Mouse (Mus musculus): ENCODE measurements around the gene Wwox. TPM values are rescaled to one million over a fixed set of nuclear protein-coding genes. Genes with fewer than 3 reads are reported as not detected.

Gene Wwox
- polyA plus RNA-seq, 1 experiment from 2014 or later, result 13.8 TPM

DNA sequence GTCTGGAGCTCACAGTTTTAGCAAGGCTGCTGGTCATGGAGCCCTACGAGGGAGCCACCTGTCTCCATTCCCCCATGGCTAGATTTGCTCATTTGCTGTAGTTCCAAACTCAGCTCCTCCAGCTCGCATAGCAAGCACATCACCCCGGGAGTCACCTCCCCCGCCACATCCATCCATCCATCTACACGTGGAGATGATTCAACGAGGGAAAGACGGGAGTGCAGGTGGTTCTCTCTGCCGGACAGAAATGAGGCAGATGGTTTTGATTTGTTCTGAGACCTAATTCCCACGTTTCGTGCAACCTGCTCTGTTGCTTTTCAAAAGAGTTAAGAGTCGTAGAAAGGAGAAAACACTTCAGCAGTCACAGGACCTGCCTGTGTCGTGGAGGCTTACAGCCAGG, 920.2 kb downstream of the Wwox start:
- WGBS, result 61% methylated on average over 12 of the region's 12 CpGs
- Histone ChIP-seq H3K4me1 (replicated peaks; ENCODE audit: control insufficient read depth, insufficient read depth, low read length) (no peaks in the 10 kb centered on the region; the same call in 1 of the 2 replicates), H3K27ac (ENCODE audit: low read depth, low read length) (no peak overlapping the region), H3K4me3 (ENCODE audit: low read depth, low read length) (no peak overlapping the region), H3K4me2 (ENCODE audit: low read depth, low read length, severe bottlenecking) (no peak overlapping the region), H3K27me3 (ENCODE audit: control insufficient read depth, insufficient read depth, low read length) (no peaks in the 10 kb centered on the region), H3K36me3 (ENCODE audit: control insufficient read depth, insufficient read depth, low read length) (no peaks in the 10 kb centered on the region), H3K9ac (ENCODE audit: low read length) (no peak overlapping the region), H3K9me3 (ENCODE audit: control insufficient read depth, low read length) (no peaks in the 10 kb centered on the region; the same call in 1 of the 2 replicates)
- DNase-seq (ENCODE audit: low spot score), result no peak
- no peak for ATAC-seq (replicated peaks; ENCODE audit: low FRiP score)

DNA sequence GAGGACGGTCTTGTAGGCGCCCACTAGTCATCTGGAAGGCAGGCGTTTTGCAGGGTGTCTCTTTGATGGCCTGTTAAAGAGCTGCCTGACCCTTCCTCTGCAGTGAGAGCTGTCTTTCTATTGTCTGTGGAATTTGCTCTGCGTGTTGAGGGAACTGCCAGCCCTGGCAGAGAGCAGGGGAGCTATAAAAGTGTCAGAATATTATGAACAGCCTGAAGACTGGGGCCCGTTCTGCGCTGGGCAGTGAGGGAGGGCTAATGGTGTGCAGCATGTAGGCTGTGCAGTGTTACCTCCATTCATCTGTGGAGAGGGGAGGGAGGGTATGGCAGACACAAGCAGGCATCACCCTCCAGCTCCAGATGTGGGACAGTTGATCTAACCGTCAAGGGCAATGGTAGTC, 923.1 kb downstream of the Wwox start:
- 72% methylated on average over 7 of the region's 7 CpGs for WGBS
- no peak overlapping the region for H3K27ac ChIP-seq (ENCODE audit: low read depth, low read length)
- no peak overlapping the region for H3K4me3 ChIP-seq (ENCODE audit: low read depth, low read length)
- H3K4me1 ChIP-seq (replicated peaks; ENCODE audit: control insufficient read depth, insufficient read depth, low read length), result no peaks in the 10 kb centered on the region; the same call in 1 of the 2 replicates
- H3K36me3 ChIP-seq (ENCODE audit: control insufficient read depth, insufficient read depth, low read length), result no peaks in the 10 kb centered on the region
- no peaks in the 10 kb centered on the region for H3K9me3 ChIP-seq (ENCODE audit: control insufficient read depth, low read length)
- no peaks in the 10 kb centered on the region for H3K27me3 ChIP-seq (ENCODE audit: control insufficient read depth, insufficient read depth, low read length)
- H3K9ac ChIP-seq (ENCODE audit: low read length), result no peak overlapping the region
- ATAC-seq (replicated peaks; ENCODE audit: low FRiP score) (no peak), DNase-seq (ENCODE audit: low spot score) (no peak)
- H3K4me2 ChIP-seq (ENCODE audit: low read depth, low read length, severe bottlenecking), result no peak overlapping the region

DNA sequence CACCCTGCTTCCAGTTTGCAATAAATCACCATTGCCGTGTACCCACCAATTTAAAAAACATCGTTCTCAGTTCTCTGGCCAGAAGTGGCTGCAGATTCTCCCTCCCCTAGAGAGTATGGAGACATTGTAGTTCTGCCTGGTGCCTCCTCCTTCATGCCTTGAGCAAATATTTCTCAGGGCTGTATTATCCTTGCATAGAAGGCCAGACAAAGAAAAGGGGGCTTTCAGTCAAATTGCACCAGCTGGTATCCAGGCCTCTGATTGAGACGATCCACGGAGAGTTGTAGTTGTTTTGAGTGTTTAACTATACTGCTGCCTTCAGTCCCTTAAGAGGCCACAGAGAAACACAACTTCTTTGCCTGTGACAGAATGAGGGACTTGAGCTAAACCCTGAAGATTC, 935.5 kb downstream of the Wwox start:
- no peak overlapping the region for H3K27ac ChIP-seq (ENCODE audit: low read depth, low read length)
- H3K27me3 ChIP-seq (ENCODE audit: control insufficient read depth, insufficient read depth, low read length), result no peaks in the 10 kb centered on the region
- H3K9ac ChIP-seq (ENCODE audit: low read length), result no peak overlapping the region
- H3K4me3 ChIP-seq (ENCODE audit: low read depth, low read length), result no peak overlapping the region
- H3K9me3 ChIP-seq (ENCODE audit: control insufficient read depth, low read length), result no peaks in the 10 kb centered on the region
- 52% methylated on average over 4 of the region's 4 CpGs for WGBS
- no peaks in the 10 kb centered on the region for H3K36me3 ChIP-seq (ENCODE audit: control insufficient read depth, insufficient read depth, low read length)
- no peak for ATAC-seq (replicated peaks; ENCODE audit: low FRiP score)
- no peak for DNase-seq (ENCODE audit: low spot score)
- H3K4me1 ChIP-seq (replicated peaks; ENCODE audit: control insufficient read depth, insufficient read depth, low read length), result peaks cover 2% of the 10 kb centered on the region; the same call in 1 of the 2 replicates
- H3K4me2 ChIP-seq (ENCODE audit: low read depth, low read length, severe bottlenecking), result no peak overlapping the region

DNA sequence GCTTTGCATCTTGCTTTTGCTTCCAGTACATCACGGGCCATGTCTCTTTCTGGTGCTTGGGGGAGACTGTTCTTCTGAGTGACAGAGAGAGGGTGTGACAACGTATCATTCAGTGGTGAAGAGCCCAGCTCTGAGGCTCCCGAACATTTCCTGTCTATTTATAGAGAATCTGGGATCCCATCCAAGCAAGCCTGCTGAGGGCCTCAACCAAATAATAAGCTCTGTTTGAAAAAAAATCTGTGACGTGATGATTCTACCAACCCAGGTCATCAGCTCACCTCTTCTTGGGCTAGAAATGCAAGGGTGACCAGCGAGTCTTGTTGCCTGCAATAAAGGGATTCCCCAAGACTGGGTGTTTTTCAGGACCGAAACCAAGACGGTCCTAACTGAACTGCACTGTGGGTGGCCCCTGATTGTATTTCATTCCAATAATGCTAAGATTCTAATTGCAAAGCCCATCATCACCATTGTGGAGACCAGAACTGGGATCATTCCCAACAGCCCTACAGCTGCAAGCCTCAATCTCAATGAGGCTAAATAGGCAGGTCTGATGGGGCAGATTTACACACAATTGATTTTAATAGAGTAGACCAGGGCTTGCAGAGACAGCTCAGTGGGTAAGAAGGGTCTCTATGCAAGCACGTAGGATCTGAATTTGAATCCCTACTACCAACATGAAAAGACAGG, 936.0 kb downstream of the Wwox start:
- no peaks in the 10 kb centered on the region for H3K36me3 ChIP-seq (ENCODE audit: control insufficient read depth, insufficient read depth, low read length)
- no peak overlapping the region for H3K4me3 ChIP-seq (ENCODE audit: low read depth, low read length)
- ATAC-seq (replicated peaks; ENCODE audit: low FRiP score) (no peak), DNase-seq (ENCODE audit: low spot score) (no peak)
- no peak overlapping the region for H3K9ac ChIP-seq (ENCODE audit: low read length)
- no peak overlapping the region for H3K4me2 ChIP-seq (ENCODE audit: low read depth, low read length, severe bottlenecking)
- H3K27me3 ChIP-seq (ENCODE audit: control insufficient read depth, insufficient read depth, low read length), result no peaks in the 10 kb centered on the region
- H3K27ac ChIP-seq (ENCODE audit: low read depth, low read length), result no peak overlapping the region
- H3K4me1 ChIP-seq (replicated peaks; ENCODE audit: control insufficient read depth, insufficient read depth, low read length), result peaks cover 2% of the 10 kb centered on the region; the same call in 1 of the 2 replicates
- no peaks in the 10 kb centered on the region for H3K9me3 ChIP-seq (ENCODE audit: control insufficient read depth, low read length)
- 75% methylated on average over 8 of the region's 8 CpGs for WGBS

DNA sequence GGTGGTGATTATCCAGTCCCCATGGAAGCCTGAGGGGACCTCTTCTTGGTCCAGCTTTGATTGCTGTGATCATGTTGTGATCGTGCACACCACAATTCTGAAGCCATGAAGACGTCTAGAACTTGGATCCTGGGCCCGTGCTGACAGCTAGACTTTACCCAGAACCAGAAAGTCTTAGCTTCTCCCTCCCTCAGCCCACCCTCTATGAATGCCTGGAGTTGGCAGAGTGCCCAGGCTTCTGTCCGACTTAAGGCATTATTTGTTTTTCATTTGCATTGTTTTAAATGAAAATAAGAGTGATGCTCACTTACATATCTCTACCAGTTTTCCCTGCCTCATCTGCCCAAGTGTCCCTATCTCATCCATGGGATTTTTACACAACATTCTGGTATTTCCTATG, 937.9 kb downstream of the Wwox start:
- Histone ChIP-seq H3K4me3 (ENCODE audit: low read depth, low read length) (no peak overlapping the region), H3K27me3 (ENCODE audit: control insufficient read depth, insufficient read depth, low read length) (no peaks in the 10 kb centered on the region), H3K27ac (ENCODE audit: low read depth, low read length) (no peak overlapping the region), H3K9ac (ENCODE audit: low read length) (no peak overlapping the region), H3K36me3 (ENCODE audit: control insufficient read depth, insufficient read depth, low read length) (no peaks in the 10 kb centered on the region), H3K4me1 (replicated peaks; ENCODE audit: control insufficient read depth, insufficient read depth, low read length) (peaks cover 2% of the 10 kb centered on the region; the same call in 1 of the 2 replicates), H3K4me2 (ENCODE audit: low read depth, low read length, severe bottlenecking) (no peak overlapping the region), H3K9me3 (ENCODE audit: control insufficient read depth, low read length) (no peaks in the 10 kb centered on the region)
- ATAC-seq (replicated peaks; ENCODE audit: low FRiP score), result no peak
- DNase-seq (ENCODE audit: low spot score), result no peak
- 74% methylated on average over 4 of the region's 4 CpGs for WGBS

DNA sequence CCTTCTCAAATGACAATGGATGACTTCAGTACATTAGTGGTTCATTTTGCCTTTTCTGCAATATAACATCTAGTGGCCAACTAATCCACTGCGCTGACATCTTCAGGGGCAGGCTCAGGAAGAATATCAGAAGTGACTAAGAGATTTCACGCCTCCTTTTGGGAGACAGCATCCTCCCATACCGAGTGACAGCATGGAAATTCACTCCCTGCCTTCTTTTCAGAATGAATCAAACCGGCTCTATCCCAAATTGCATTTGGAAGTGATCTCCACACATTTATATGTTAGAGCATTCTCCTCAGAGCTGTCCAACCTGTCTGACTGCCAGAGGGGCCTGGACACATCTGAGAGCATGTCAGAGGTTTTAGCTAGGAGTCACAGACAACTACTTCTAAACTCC, 940.6 kb downstream of the Wwox start:
- peaks cover 2% of the 10 kb centered on the region; the same call in 1 of the 2 replicates for H3K4me1 ChIP-seq (replicated peaks; ENCODE audit: control insufficient read depth, insufficient read depth, low read length)
- H3K27ac ChIP-seq (ENCODE audit: low read depth, low read length), result no peak overlapping the region
- no peak overlapping the region for H3K4me3 ChIP-seq (ENCODE audit: low read depth, low read length)
- H3K9ac ChIP-seq (ENCODE audit: low read length), result no peak overlapping the region
- ATAC-seq (replicated peaks; ENCODE audit: low FRiP score) (no peak), DNase-seq (ENCODE audit: low spot score) (no peak)
- H3K9me3 ChIP-seq (ENCODE audit: control insufficient read depth, low read length), result no peaks in the 10 kb centered on the region
- no peaks in the 10 kb centered on the region for H3K27me3 ChIP-seq (ENCODE audit: control insufficient read depth, insufficient read depth, low read length)
- H3K4me2 ChIP-seq (ENCODE audit: low read depth, low read length, severe bottlenecking), result no peak overlapping the region
- no peaks in the 10 kb centered on the region for H3K36me3 ChIP-seq (ENCODE audit: control insufficient read depth, insufficient read depth, low read length)
- WGBS, result 79% methylated on average over 4 of the region's 4 CpGs

DNA sequence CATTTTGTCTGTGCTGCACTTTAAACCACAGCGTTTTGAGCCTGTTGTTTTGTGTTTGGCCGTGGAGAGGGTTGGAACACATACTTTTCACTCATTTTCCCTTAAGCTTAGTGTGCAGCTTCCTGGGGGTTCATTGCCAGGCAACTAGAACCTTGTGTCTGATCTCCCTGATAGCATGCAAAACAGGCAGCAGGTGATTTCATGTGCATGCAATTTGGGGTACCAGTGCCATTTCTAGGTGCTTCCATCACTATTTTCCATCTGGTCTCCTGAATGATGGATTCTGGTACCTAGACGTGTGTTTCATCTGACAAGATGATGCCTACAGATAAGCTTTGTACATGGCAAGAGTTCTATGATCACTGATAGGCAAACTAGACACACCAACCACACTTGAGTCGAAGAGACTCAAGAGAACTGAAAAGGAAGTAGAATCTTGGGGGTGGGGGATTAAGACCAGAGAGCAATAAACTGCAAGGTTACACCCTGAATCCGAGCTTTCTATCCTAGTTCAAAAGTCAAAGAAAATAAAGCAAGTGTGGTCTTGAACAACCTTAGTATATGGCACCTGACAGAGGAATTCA, 951.6 kb downstream of the Wwox start:
- ATAC-seq (replicated peaks; ENCODE audit: low FRiP score) (no peak), DNase-seq (ENCODE audit: low spot score) (no peak)
- Histone ChIP-seq H3K4me2 (ENCODE audit: low read depth, low read length, severe bottlenecking) (no peak overlapping the region), H3K27me3 (ENCODE audit: control insufficient read depth, insufficient read depth, low read length) (no peaks in the 10 kb centered on the region), H3K4me3 (ENCODE audit: low read depth, low read length) (no peak overlapping the region), H3K9me3 (ENCODE audit: control insufficient read depth, low read length) (no peaks in the 10 kb centered on the region), H3K4me1 (replicated peaks; ENCODE audit: control insufficient read depth, insufficient read depth, low read length) (no peaks in the 10 kb centered on the region), H3K27ac (ENCODE audit: low read depth, low read length) (no peak overlapping the region), H3K36me3 (ENCODE audit: control insufficient read depth, insufficient read depth, low read length) (no peaks in the 10 kb centered on the region), H3K9ac (ENCODE audit: low read length) (no peak overlapping the region)
- WGBS, result 87% methylated on average over 5 of the region's 5 CpGs

DNA sequence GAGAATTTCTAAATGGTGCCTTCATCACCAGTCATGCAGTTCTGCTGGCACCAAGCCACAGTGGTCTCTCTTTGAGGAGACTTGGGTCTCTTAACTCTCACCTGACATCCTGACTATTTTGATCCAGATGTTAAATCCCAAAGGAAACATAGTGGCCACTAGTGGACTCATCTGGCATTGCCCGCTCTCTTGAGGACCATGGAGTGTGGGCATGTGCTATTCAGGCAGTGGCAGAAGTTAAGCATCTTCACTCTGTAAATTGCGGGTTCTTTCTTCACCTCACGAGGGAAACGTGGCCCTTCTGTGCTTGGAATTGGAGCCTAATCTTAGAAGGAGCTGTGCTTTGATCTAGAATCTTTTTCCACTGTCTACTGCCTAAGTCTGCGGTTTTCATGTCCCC, 956.4 kb downstream of the Wwox start:
- ATAC-seq (replicated peaks; ENCODE audit: low FRiP score) (no peak), DNase-seq (ENCODE audit: low spot score) (no peak)
- 80% methylated on average over 5 of the region's 5 CpGs for WGBS

DNA sequence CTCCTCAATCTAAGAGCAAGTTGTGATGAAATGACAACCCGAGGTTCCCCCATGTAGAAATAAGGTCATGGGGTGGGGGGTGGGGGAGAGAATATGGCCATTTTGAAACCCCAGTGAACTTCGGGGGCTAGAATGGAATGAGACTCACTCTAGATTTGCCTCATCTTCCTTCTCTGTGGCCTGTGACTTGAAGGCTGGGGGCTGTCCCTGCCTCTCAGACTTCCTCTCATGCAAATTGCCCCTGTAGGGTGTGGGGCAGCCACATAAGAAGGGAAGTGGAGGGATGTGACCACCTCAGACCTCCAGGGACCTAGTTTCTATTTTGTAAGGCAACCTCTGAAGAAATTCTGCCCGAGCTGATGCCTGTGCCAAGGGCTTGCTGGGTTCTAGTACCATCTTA, 958.5 kb downstream of the Wwox start:
- no peaks in the 10 kb centered on the region for H3K9me3 ChIP-seq (ENCODE audit: control insufficient read depth, low read length)
- H3K27ac ChIP-seq (ENCODE audit: low read depth, low read length), result no peak overlapping the region
- WGBS, result 83% methylated on average over 3 of the region's 3 CpGs
- H3K36me3 ChIP-seq (ENCODE audit: control insufficient read depth, insufficient read depth, low read length), result no peaks in the 10 kb centered on the region
- DNase-seq (ENCODE audit: low spot score) (no peak), ATAC-seq (replicated peaks; ENCODE audit: low FRiP score) (no peak)
- H3K9ac ChIP-seq (ENCODE audit: low read length), result no peak overlapping the region
- H3K4me3 ChIP-seq (ENCODE audit: low read depth, low read length), result no peak overlapping the region
- H3K4me1 ChIP-seq (replicated peaks; ENCODE audit: control insufficient read depth, insufficient read depth, low read length), result no peaks in the 10 kb centered on the region
- H3K4me2 ChIP-seq (ENCODE audit: low read depth, low read length, severe bottlenecking), result no peak overlapping the region
- no peaks in the 10 kb centered on the region for H3K27me3 ChIP-seq (ENCODE audit: control insufficient read depth, insufficient read depth, low read length)

More for the DNA sequence above, 956.4 kb downstream of the Wwox start:
- Histone ChIP-seq H3K36me3 (ENCODE audit: control insufficient read depth, insufficient read depth, low read length) (no peaks in the 10 kb centered on the region), H3K4me3 (ENCODE audit: low read depth, low read length) (no peak overlapping the region), H3K4me1 (replicated peaks; ENCODE audit: control insufficient read depth, insufficient read depth, low read length) (no peaks in the 10 kb centered on the region), H3K27me3 (ENCODE audit: control insufficient read depth, insufficient read depth, low read length) (no peaks in the 10 kb centered on the region), H3K27ac (ENCODE audit: low read depth, low read length) (no peak overlapping the region), H3K4me2 (ENCODE audit: low read depth, low read length, severe bottlenecking) (no peak overlapping the region), H3K9ac (ENCODE audit: low read length) (no peak overlapping the region), H3K9me3 (ENCODE audit: control insufficient read depth, low read length) (no peaks in the 10 kb centered on the region)
